Mouse (Mus musculus) liver, embryonic 13.5 days (tissue): ENCODE measurements around the gene Olfr317. TPM values are rescaled to one million over a fixed set of nuclear protein-coding genes. Genes with fewer than 3 reads are reported as not detected.
"Not testable (repeated sequence)": the region's sequence is repeated elsewhere in the genome, so short reads cannot be mapped to it uniquely, and the experiment has no call there.

Experiments used
- ATAC-seq: fragments of 200-750 bp; cut with Nextera tagmentation; 2 replicates; pipeline ENCODE4 v1.8.0; 2017; ENCODE audit warnings: low read depth, mild to moderate bottlenecking, moderate number of reproducible peaks, moderate library complexity
- DNase-seq: peaks from one replicate; pipeline ENCODE4 v3.0.0; 2022
- H3K27ac ChIP-seq: fragments of 300-500 bp; sonication (generic); 2 replicates; pipeline ENCODE4 v1.5.1; 2015; ENCODE audit warnings: moderate library complexity, mild to moderate bottlenecking, inconsistent platforms
- H3K27me3 ChIP-seq: fragments of 300-500 bp; sonication (generic); 2 replicates; pipeline ENCODE4 v1.6.1; 2015; ENCODE audit warnings: mild to moderate bottlenecking, inconsistent platforms
- H3K36me3 ChIP-seq: fragments of 300-500 bp; sonication (generic); 2 replicates; pipeline ENCODE4 v1.6.1; 2015; ENCODE audit warnings: mild to moderate bottlenecking, inconsistent platforms
- H3K4me1 ChIP-seq: fragments of 300-500 bp; sonication (generic); replicated peaks from 2 replicates; pipeline ENCODE4 v1.6.1; 2015; ENCODE audit warnings: inconsistent platforms
- H3K4me2 ChIP-seq: fragments of 300-500 bp; sonication (generic); 2 replicates; pipeline ENCODE4 v1.6.1; 2015; ENCODE audit warnings: inconsistent platforms, mild to moderate bottlenecking, moderate library complexity
- H3K4me3 ChIP-seq: fragments of 300-500 bp; sonication (generic); replicated peaks from 2 replicates; pipeline ENCODE4 v1.5.1; 2015; ENCODE audit warnings: mild to moderate bottlenecking, inconsistent platforms
- H3K9ac ChIP-seq: fragments of 300-500 bp; sonication (generic); 2 replicates; pipeline ENCODE4 v1.6.1; 2015; ENCODE audit warnings: mild to moderate bottlenecking, inconsistent platforms
- H3K9me3 ChIP-seq: fragments of 300-500 bp; sonication (generic); replicated peaks from 2 replicates; pipeline ENCODE4 v1.6.1; 2016; ENCODE audit warnings: inconsistent platforms
- WGBS: fragments of 180-500 bp; shearing (Covaris S2); methylation state at CpG from one replicate; pipeline ENCODE4 v1.1.7; 2015; ENCODE audit not compliant: insufficient replicate concordance; 5-methylcytosine and 5-hydroxymethylcytosine counted together
- polyA plus RNA-seq: library from polyadenylated mRNA; unstranded; fragments of >200 nt; fragmentation: Nextera tagmentation; extraction: Ambion mirVana; gene quantifications from 2 replicates; pipeline ENCODE4 v1.2.1, GENCODE M21; 2015

Gene Olfr317
- not detected in 2 replicates for polyA plus RNA-seq

DNA sequence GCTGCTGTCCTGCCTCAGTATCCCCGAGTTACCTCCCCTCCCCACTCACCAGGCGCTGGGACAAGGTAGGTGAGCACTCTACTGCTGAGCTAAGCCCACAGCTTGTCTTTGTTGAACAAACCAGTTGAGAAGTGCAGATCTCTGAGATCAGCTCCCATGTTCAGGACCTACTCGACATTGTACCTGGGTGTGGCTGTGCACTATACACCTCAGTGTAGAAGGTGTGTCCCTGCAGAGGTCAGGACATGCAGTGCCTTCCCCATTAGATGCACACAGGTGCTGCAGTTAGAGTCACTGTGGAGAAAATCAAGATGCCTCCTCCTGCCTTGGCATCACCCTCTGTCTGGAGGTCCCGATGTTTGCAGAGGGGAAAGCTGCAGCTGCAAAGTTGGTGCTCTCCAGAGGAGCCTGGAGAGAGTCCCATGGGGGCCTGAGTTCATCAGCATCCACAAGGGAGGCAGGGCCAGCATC is at the start of gene Olfr317:
Gene Olfr317, minus strand, starts transcription at position 421 of the 471 bp plus-strand sequence.
- Histone ChIP-seq H3K4me2 (no peak within 1 kb of the TSS), H3K27me3 (no peaks in the 10 kb centered on the region), H3K9ac (no peak within 1 kb of the TSS), H3K27ac (no peak within 1 kb of the TSS), H3K9me3 (no peaks in the 10 kb centered on the region), H3K4me3 (no peak within 1 kb of the TSS), H3K36me3 (no peaks in the 10 kb centered on the region), H3K4me1 (no peaks in the 10 kb centered on the region)
- WGBS: 58% methylated on average over 4 of the region's 4 CpGs
- no peak for ATAC-seq
- DNase-seq: no peak

DNA sequence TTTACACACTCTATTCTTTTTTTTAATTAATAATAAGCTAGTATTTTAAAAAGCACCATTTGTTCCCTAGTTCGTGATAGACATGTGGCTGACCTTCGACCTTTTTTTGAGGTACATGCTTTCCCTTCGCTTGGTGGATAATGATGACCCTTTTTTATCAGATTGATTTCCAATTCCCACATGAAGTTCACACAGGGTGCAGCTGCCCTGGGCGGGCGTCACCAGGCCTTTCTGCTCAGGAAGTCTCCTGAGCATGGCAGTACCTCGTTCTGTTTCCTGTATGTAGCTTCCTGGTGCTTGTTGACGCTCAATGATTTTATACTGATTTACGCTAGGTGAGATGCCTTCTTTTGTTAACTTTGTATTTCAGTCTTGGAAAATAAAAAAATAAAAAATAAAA is 49.3 kb upstream of the Olfr317 start:
- WGBS: 61% methylated on average over 8 of the region's 8 CpGs
- H3K9ac ChIP-seq: no peak overlapping the region
- no peak for ATAC-seq
- H3K4me1 ChIP-seq: no peaks in the 10 kb centered on the region
- no peak overlapping the region for H3K4me2 ChIP-seq
- no peak for DNase-seq
- H3K27ac ChIP-seq: no peak overlapping the region
- H3K9me3 ChIP-seq: no peaks in the 10 kb centered on the region
- H3K27me3 ChIP-seq: no peaks in the 10 kb centered on the region
- H3K4me3 ChIP-seq: no peak overlapping the region
- no peaks in the 10 kb centered on the region for H3K36me3 ChIP-seq

DNA sequence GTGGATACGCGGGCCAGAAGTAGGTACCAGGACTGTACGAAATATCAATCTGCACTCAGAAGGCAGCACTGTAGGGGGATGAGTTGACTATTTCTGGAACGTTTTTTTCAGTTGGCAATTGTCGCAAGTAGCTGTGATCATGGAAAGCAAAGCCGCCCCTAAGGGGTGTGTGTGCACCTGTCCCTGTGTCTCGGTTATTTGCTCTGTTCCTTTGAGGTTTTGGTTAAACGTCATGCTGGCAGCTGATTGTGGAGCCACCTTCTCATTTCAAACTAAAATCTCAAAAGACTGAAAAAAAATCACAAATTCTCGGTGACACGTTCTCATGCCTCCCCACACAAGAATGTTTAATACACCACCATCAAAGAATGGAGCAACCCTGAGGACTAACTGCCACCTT is 48.6 kb upstream of the Olfr317 start:
- Histone ChIP-seq H3K9ac (no peak overlapping the region), H3K9me3 (no peaks in the 10 kb centered on the region), H3K4me1 (no peaks in the 10 kb centered on the region), H3K36me3 (no peaks in the 10 kb centered on the region), H3K4me2 (no peak overlapping the region), H3K4me3 (no peak overlapping the region), H3K27me3 (no peaks in the 10 kb centered on the region), H3K27ac (no peak overlapping the region)
- ATAC-seq (no peak), DNase-seq (no peak)
- 74% methylated on average over 10 of the region's 10 CpGs for WGBS

DNA sequence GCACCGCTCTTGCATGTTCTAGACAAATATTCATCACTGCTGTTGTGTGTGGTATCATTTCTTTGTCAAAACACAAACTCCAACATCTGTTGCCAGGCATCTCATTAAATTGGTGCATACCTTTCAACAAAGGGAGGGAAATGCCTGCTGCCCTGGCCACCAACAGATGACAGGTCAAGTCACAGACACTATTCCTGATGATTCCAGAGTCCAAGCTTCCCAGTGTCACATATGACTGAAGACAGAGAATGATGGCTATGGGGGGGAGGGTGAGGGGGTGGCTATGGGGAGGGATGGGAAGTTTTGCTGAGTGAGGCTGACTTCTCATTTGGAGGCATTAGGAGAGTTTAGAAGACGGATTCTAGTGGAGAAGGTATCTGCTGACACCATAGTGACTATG is 45.2 kb upstream of the Olfr317 start:
- ATAC-seq: no peak
- no peak for DNase-seq
- Histone ChIP-seq H3K4me3 (no peak overlapping the region), H3K27me3 (no peaks in the 10 kb centered on the region), H3K9ac (no peak overlapping the region), H3K4me1 (no peaks in the 10 kb centered on the region), H3K9me3 (no peaks in the 10 kb centered on the region), H3K4me2 (no peak overlapping the region), H3K27ac (no peak overlapping the region), H3K36me3 (no peaks in the 10 kb centered on the region)
- WGBS: 63% methylated on average over 2 of the region's 2 CpGs

DNA sequence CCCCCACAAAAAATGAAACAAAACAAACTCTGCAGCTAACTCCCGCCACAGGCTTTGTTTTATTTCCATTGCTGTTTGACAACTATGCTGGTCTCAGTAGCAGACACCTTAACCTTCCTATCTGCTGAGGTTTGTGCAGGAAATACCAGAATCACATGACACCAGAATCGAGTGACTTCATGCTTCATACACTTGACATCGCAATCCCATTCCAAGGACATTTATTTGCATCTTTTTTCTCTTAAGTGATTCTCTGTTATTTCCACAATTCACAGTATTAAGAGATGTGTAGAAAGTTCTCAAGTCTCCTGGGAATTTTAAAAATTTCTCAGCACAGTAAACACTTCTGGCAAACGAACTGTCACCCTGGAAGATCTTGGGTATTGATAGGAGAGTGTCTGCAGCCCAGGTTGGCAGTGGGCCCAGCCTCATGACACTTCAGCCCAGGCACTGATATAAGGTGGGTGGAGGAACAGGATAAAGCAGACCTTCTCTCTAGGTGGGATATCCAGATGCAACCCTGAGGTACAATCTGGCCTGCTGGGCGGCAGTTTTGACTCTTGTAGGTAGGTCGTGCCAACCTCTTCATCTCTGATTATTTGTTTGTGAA is 43.6 kb upstream of the Olfr317 start, which contains the start of gene Olfr314:
Gene Olfr314, plus strand, starts transcription at position 473 of the 610 bp plus-strand sequence.
- H3K36me3 ChIP-seq: no peaks in the 10 kb centered on the region
- H3K27ac ChIP-seq: no peak within 1 kb of the TSS
- 55% methylated on average over 6 of the region's 6 CpGs for WGBS
- H3K27me3 ChIP-seq: no peaks in the 10 kb centered on the region
- DNase-seq (no peak), ATAC-seq (no peak)
- H3K4me1 ChIP-seq: no peaks in the 10 kb centered on the region
- no peak within 1 kb of the TSS for H3K4me3 ChIP-seq
- no peak within 1 kb of the TSS for H3K4me2 ChIP-seq
- no peak within 1 kb of the TSS for H3K9ac ChIP-seq
- no peaks in the 10 kb centered on the region for H3K9me3 ChIP-seq

DNA sequence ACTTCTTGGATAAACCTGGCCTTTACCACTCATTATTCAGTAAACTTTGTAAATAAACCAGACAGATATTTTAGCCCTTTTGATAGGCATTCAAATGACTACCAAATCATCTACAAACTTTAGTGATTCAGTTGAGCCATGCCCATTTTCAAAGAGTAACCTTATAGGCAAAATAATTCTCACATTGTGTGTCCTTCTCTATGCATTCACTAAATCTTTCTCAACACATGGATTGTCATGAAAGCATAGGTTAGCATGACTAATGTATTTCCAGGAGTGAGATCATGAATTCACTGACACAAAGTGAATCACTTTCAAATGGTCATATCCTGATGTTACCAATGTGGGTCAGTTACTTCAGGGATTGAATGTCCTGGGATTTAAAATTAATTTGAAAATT is 33.9 kb upstream of the Olfr317 start, which contains the start of gene Olfr315:
Gene Olfr315, plus strand, starts transcription at position 301 of the 400 bp plus-strand sequence.
- H3K4me3 ChIP-seq: no peak within 1 kb of the TSS
- H3K4me1 ChIP-seq: no peaks in the 10 kb centered on the region
- H3K9ac ChIP-seq: no peak within 1 kb of the TSS
- no peaks in the 10 kb centered on the region for H3K27me3 ChIP-seq
- no peak within 1 kb of the TSS for H3K27ac ChIP-seq
- no peaks in the 10 kb centered on the region for H3K36me3 ChIP-seq
- H3K9me3 ChIP-seq: no peaks in the 10 kb centered on the region
- ATAC-seq (no peak), DNase-seq (no peak)
- no peak within 1 kb of the TSS for H3K4me2 ChIP-seq

DNA sequence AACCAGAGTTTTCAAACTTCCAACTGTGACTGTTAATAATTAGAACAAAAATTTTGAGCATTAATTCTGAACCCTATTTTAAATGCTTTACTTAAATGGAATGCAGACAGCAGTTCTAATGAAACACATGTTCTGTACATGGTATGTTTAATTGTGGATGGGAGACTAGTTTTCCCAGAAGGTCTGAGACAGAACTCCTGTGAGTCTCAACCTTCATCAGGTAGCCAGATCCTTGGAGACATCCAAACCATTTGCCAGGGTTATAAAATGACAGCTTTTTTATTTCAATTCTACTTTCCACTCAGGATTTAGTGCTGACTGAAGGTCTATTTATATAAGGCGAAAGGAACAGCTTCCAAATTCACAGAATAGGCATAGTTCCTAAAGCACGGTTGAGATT is 13.4 kb upstream of the Olfr317 start, which contains the start of gene Olfr316:
Gene Olfr316, plus strand, starts transcription at position 301 of the 400 bp plus-strand sequence.
- Histone ChIP-seq H3K4me2 (no peak within 1 kb of the TSS), H3K9ac (no peak within 1 kb of the TSS), H3K36me3 (no peaks in the 10 kb centered on the region), H3K27me3 (no peaks in the 10 kb centered on the region), H3K4me1 (no peaks in the 10 kb centered on the region), H3K9me3 (no peaks in the 10 kb centered on the region), H3K27ac (no peak within 1 kb of the TSS), H3K4me3 (no peak within 1 kb of the TSS)
- DNase-seq: no peak
- WGBS: 72% methylated on average over 2 of the region's 2 CpGs
- no peak for ATAC-seq

DNA sequence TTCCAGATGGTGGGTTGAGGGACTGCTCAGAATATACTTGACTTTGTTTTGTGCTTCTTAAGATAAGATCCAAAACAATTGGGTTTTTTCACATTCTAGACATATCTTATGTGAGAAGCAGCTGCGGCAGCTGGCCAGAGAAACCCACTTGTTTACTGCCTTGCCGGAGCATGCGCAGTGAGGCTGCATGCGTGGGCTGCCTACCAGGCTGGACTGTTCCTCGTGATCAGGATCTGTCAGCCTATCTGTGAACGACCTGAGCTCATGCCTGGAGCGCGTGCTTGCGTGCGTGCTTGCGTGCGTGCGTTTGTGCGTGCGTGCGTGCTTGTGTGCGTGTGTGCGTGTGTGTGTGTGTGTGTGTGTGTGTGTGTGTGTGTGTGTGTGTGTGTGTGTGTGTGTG is 12.1 kb upstream of the Olfr317 start:
- DNase-seq, H3K9me3 ChIP-seq, H3K9ac ChIP-seq, H3K4me2 ChIP-seq, H3K36me3 ChIP-seq, ATAC-seq, H3K27me3 ChIP-seq, H3K4me3 ChIP-seq, H3K27ac ChIP-seq, H3K4me1 ChIP-seq: not testable (repeated sequence)
- 77% methylated on average over 18 of the region's 18 CpGs for WGBS

DNA sequence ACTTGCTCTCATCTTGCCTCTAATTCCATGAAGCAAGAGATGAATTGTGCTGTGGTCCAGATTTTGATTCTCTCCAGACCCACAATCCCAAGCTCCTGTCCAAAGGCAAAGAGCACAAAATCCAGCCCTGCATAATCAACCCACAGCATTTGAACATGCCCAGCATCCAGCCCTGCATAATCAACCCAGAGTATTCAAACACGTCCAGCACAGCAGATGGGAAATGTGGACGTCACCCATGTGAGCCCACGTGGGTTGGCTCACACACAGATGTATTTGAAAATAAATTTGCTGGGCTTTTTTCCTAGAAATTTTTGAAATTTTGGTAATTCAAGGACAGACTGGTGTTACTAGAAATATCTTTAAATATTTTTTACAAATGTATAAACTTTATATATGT is 5.6 kb downstream of the Olfr317 start:
- no peak for ATAC-seq
- 51% methylated on average over 3 of the region's 3 CpGs for WGBS
- no peak overlapping the region for H3K27ac ChIP-seq

DNA sequence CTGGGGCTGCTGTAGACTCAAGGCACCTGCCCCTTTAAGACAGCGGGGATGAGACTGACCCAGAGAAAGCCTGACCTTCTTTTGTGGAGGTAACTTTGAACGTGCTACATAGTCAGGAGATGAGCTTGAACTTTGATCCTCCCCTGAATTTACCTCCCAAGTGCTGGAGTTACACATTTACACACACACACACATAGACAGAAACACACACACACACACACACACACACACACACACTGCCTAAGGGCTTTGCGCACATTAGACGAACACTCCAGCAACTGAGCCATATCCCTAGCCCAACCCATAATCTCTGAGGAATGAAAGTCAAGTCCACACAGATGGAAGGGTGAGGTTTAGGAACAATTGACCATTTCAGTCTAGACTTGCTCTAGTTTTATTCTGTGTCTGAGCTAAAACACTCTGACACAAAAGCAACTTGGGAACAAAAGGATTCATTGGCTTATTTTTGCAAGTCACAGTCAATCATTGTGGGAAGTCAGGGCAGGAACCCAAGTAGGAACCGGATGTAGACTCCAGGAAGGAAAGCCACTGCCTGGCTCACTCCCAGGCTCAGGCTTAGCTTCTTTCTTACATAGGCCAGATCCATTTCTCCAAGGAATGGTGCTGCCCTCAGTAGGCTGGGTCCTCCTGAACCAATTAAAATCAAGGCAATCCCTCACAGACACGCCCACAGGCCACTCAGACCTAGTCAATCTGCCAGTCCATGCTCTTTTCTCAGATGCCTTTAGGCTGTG is 10.9 kb downstream of the Olfr317 start:
- H3K4me1 ChIP-seq, H3K9ac ChIP-seq, H3K9me3 ChIP-seq, H3K4me2 ChIP-seq, H3K36me3 ChIP-seq, DNase-seq, H3K27ac ChIP-seq, H3K4me3 ChIP-seq, ATAC-seq, H3K27me3 ChIP-seq: not testable (repeated sequence)
- 64% methylated on average over 6 of the region's 6 CpGs for WGBS

More for the DNA sequence above, 5.6 kb downstream of the Olfr317 start:
- DNase-seq: no peak
- H3K4me3 ChIP-seq: no peak overlapping the region
- H3K36me3 ChIP-seq: no peaks in the 10 kb centered on the region
- no peak overlapping the region for H3K9ac ChIP-seq
- H3K9me3 ChIP-seq: no peaks in the 10 kb centered on the region
- no peak overlapping the region for H3K4me2 ChIP-seq
- no peaks in the 10 kb centered on the region for H3K4me1 ChIP-seq
- H3K27me3 ChIP-seq: no peaks in the 10 kb centered on the region

DNA sequence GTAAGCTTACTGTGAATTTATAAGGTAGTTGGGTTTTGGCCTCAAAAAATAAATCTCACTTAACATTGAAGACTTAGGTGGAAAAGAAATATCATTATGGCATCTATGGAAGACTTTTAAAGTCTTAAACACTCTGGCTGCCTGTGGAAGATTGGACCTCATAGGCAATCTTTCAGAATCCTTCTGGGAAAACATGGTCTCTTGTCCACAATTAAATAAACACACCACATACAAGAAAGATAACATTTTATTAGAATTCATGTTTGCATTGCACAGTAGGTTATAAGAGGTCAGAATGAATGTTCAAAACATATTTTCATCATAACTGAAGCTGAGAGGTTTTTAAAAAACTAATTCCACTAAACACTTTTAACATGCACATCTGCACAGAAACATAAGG is 15.1 kb downstream of the Olfr317 start, which contains the start of gene Olfr318:
Gene Olfr318, minus strand, starts transcription at position 101 of the 400 bp plus-strand sequence.
- DNase-seq: no peak
- no peaks in the 10 kb centered on the region for H3K9me3 ChIP-seq
- H3K4me2 ChIP-seq: no peak within 1 kb of the TSS
- no peaks in the 10 kb centered on the region for H3K36me3 ChIP-seq
- ATAC-seq: no peak
- H3K9ac ChIP-seq: no peak within 1 kb of the TSS
- no peak within 1 kb of the TSS for H3K4me3 ChIP-seq
- H3K4me1 ChIP-seq: no peaks in the 10 kb centered on the region
- H3K27ac ChIP-seq: no peak within 1 kb of the TSS
- H3K27me3 ChIP-seq: no peaks in the 10 kb centered on the region

DNA sequence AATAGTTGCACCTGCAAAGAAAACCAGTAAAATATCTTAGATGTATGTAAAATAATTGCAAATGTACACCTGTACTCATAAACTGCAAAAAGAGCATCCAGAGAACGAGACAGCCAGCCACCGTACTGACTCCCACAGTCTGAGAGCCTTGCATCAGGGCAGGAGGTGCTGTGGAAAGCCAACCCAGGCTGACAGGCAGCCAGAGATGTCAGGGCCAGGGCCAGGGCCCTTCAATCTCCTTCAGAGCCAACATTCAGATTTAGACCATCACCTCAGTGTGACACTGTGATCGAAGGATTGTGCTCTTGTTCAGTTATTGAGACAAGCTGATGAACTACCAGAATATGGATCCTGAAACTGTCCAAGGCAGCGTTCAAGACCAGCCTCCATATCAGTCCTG is 19.3 kb downstream of the Olfr317 start:
- Histone ChIP-seq H3K4me2 (no peak overlapping the region), H3K36me3 (no peaks in the 10 kb centered on the region), H3K4me3 (no peak overlapping the region), H3K27ac (no peak overlapping the region), H3K27me3 (no peaks in the 10 kb centered on the region), H3K9me3 (no peaks in the 10 kb centered on the region), H3K9ac (no peak overlapping the region), H3K4me1 (no peaks in the 10 kb centered on the region)
- 71% methylated on average over 4 of the region's 4 CpGs for WGBS
- DNase-seq: no peak
- no peak for ATAC-seq
